16 mouse cellular contexts compared by ENCODE assay signal in genomic region chrX:97369206-97369605, GRCm38 (mm10). TPM values are rescaled to one million over a fixed set of nuclear protein-coding genes. Genes with fewer than 3 reads are reported as not detected.
"Had no signal": no experiment of that assay in that cellular context is flagged by ENCODE, and none has a peak within 500 bp of the region (broad histone marks: within the 10 kb centered on the region; RNA-seq: fewer than 3 reads in every experiment).

No protein-coding gene starts in this region.

- H3K4me2 ChIP-seq: lung, embryonic 14.5 days; midbrain, embryonic 11.5 days; midbrain, embryonic 13.5 days; midbrain, embryonic 15.5 days; neural tube, embryonic 12.5 days had no signal

- H3K4me3 ChIP-seq: midbrain, embryonic 13.5 days; midbrain, embryonic 15.5 days; neural tube, embryonic 12.5 days had no signal

- H3K4me1 ChIP-seq: midbrain, embryonic 13.5 days; midbrain, embryonic 15.5 days; neural tube, embryonic 12.5 days had no signal

- H3K27me3 ChIP-seq: midbrain, embryonic 13.5 days; midbrain, embryonic 15.5 days; neural tube, embryonic 12.5 days had no signal

- H3K27ac ChIP-seq: midbrain, embryonic 13.5 days; midbrain, embryonic 15.5 days; neural tube, embryonic 12.5 days had no signal

- ATAC-seq: midbrain, embryonic 13.5 days; midbrain, embryonic 15.5 days had no signal

- H3K9me3 ChIP-seq: midbrain, embryonic 13.5 days; midbrain, embryonic 15.5 days; neural tube, embryonic 12.5 days had no signal

- H3K9ac ChIP-seq: lung, embryonic 14.5 days; midbrain, embryonic 13.5 days; midbrain, embryonic 15.5 days; neural tube, embryonic 12.5 days had no signal

- DNase-seq: lung, adult 18-20 months; lung, embryonic 14.5 days; lung, postnatal 10 days; lung, postnatal 4 days; right cerebral cortex, adult 18-20 months; right cerebral cortex, postnatal 25 days; right cerebral cortex, postnatal 4 days; spleen, adult 18-20 months; thymus, adult 18-20 months; thymus, postnatal 14 days; thymus, postnatal 36 days had no signal

- H3K36me3 ChIP-seq: midbrain, embryonic 13.5 days; midbrain, embryonic 15.5 days; neural tube, embryonic 12.5 days had no signal

RNA-seq across cellular contexts. Expression of gene Eda2r, which starts 7.8 kb away (rescaled TPM):
- polyA plus RNA-seq: small intestine, adult 2 months had no signal
